Mouse (Mus musculus) MEL (cell line): ENCODE measurements around the gene Rtbdn.

Experiments
- BHLHE40 ChIP-seq: IDR thresholded peaks from 2 replicates; pipeline ENCODE4 v1.6.1; 2012; ENCODE audit warnings: low read depth, mild to moderate bottlenecking, inconsistent platforms, low read length, improper control_type of control experiment, borderline replicate concordance
- CHD2 ChIP-seq: IDR thresholded peaks from 2 replicates; pipeline ENCODE4 v1.6.1; 2011; ENCODE audit warnings: low read length, improper control_type of control experiment
- CTCF ChIP-seq, 3 experiments: IDR thresholded peaks in 2 of 3; conservative IDR thresholded peaks in 1 of 3; 2 replicates each; pipeline ENCODE4 v1.5.1; 2011 to 2012; ENCODE audit warnings: low read length in 3 of 3, low read depth in 2 of 3, mild to moderate bottlenecking in 2 of 3, improper control_type of control experiment in 1 of 3, inconsistent platforms in 1 of 3, mixed read lengths in 1 of 3, moderate library complexity in 1 of 3; ENCODE audit not compliant: control insufficient read depth in 1 of 3, insufficient read depth in 1 of 3, poor library complexity in 1 of 3, severe bottlenecking in 1 of 3
- EP300 ChIP-seq, 2 experiments: IDR thresholded peaks; 2 replicates each; pipeline ENCODE4 v1.6.1; 2011; ENCODE audit warnings: improper control_type of control experiment in 2 of 2, low read length in 2 of 2, low read depth in 1 of 2, mild to moderate bottlenecking in 1 of 2
- ETS1 ChIP-seq: IDR thresholded peaks from 2 replicates; pipeline ENCODE4 v1.6.1; 2012; ENCODE audit warnings: low read depth, mild to moderate bottlenecking, inconsistent platforms, low read length, improper control_type of control experiment, moderate library complexity
- MYC ChIP-seq: IDR thresholded peaks from 2 replicates; pipeline ENCODE4 v1.6.1; 2011; ENCODE audit warnings: low read depth, mild to moderate bottlenecking, low read length, improper control_type of control experiment, moderate library complexity
- NELFE ChIP-seq: IDR thresholded peaks from 2 replicates; pipeline ENCODE4 v1.6.1; 2011; ENCODE audit warnings: low read depth, low read length, improper control_type of control experiment
- POLR2A ChIP-seq, 2 experiments: IDR thresholded peaks; 2 replicates each; pipeline ENCODE4 v1.6.1; 2011 to 2012; ENCODE audit warnings: low read length in 2 of 2, mild to moderate bottlenecking in 2 of 2, control low read depth in 1 of 2, improper control_type of control experiment in 1 of 2, low read depth in 1 of 2, moderate library complexity in 1 of 2; ENCODE audit not compliant: control insufficient read depth in 1 of 2, insufficient read depth in 1 of 2, poor library complexity in 1 of 2
- POLR2AphosphoS2 ChIP-seq: IDR thresholded peaks from 2 replicates; pipeline ENCODE4 v1.6.1; 2011; ENCODE audit warnings: low read length, improper control_type of control experiment
- SMC3 ChIP-seq: IDR thresholded peaks from 2 replicates; pipeline ENCODE4 v1.6.1; 2011; ENCODE audit warnings: low read depth, low read length, improper control_type of control experiment
- TCF12 ChIP-seq: IDR thresholded peaks from 2 replicates; pipeline ENCODE4 v1.6.1; 2014; ENCODE audit warnings: low read depth, mild to moderate bottlenecking, inconsistent platforms, low read length, improper control_type of control experiment, moderate library complexity
- UBTF ChIP-seq: IDR thresholded peaks from 2 replicates; pipeline ENCODE4 v1.6.1; 2012; ENCODE audit warnings: low read depth, mild to moderate bottlenecking, inconsistent platforms, low read length, improper control_type of control experiment, moderate library complexity, borderline replicate concordance; ENCODE audit not compliant: insufficient read depth
- USF1 ChIP-seq: IDR thresholded peaks from 2 replicates; pipeline ENCODE4 v1.6.1; 2014; ENCODE audit warnings: low read depth, mild to moderate bottlenecking, inconsistent platforms, low read length, improper control_type of control experiment, moderate library complexity
- ZKSCAN1 ChIP-seq: IDR thresholded peaks from 2 replicates; pipeline ENCODE4 v1.6.1; 2012; ENCODE audit warnings: low read depth, mild to moderate bottlenecking, inconsistent platforms, low read length, improper control_type of control experiment, moderate library complexity

DNA sequence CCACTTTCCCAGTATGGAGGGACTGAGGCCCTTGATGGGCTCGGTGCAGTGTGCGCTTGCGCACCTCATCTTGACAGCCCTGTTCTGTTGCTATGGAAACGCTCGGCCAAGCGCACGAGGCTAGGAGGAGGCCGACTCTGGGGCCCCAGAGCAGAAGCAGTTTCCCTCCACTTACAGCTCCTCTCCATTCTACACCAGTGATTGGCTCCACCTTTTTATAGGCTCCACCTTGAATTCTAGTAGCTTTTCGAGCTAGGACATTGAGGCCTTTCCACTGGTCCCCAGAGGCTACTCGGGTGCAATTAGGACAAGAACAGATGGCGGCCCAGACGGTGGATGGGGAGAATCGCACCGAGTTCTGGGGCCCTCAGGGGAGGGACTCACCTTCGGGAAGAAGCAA is 11.9 kb upstream of the Rtbdn start:
- TF ChIP-seq CTCF (IDR thresholded peaks at IDR 0.05 in 2 of 3, conservative IDR thresholded peaks at IDR 0.05 in 1 of 3; ENCODE audit: control insufficient read depth in 1 of 3, insufficient read depth in 1 of 3, low read depth in 2 of 3, low read length in 3 of 3, poor library complexity in 1 of 3, severe bottlenecking in 1 of 3), result no peak
- 0 out of 4 replicates have a peak, but pooled peaks of 1 of the 2 experiments have one; percentile 24 for TF ChIP-seq POLR2A (IDR thresholded peaks at IDR 0.05; ENCODE audit: control insufficient read depth in 1 of 2, insufficient read depth in 1 of 2, low read depth in 1 of 2, low read length in 2 of 2, poor library complexity in 1 of 2)
- TF ChIP-seq TCF12, result no peak
- no peak for TF ChIP-seq ZKSCAN1
- no peak for TF ChIP-seq MYC
- no peak for TF ChIP-seq NELFE
- TF ChIP-seq SMC3, result no peak
- no peak for TF ChIP-seq CHD2
- TF ChIP-seq USF1, result no peak
- TF ChIP-seq POLR2AphosphoS2, result no peak
- no peak for TF ChIP-seq BHLHE40
- no peak for TF ChIP-seq ETS1
- no peak for TF ChIP-seq UBTF
- TF ChIP-seq EP300 (IDR thresholded peaks at IDR 0.05; ENCODE audit: low read depth in 1 of 2, low read length in 2 of 2), result no peak
